Mouse (Mus musculus) cerebellum, postnatal 36 days (tissue): ENCODE measurements around the gene Col8a2.

Experiments
- DNase-seq, 2 experiments: peaks; one replicate each; pipeline ENCODE4 v3.0.0; 2021 to 2022; ENCODE audit warnings: mixed read lengths in 2 of 2

The Col8a2 gene

GRCm38 (mm10) chr4:126286492-126286891 is at the start of gene Col8a2:
Col8a2 (plus strand) TSS chr4:126286793.
- DNase-seq, result no peak

GRCm38 (mm10) chr4:126237721-126238242 is 48.8 kb upstream of the Col8a2 start:
- DNase-seq, result peak in 1 of 2 experiments; percentile 9

GRCm38 (mm10) chr4:126239862-126240475 is 46.6 kb upstream of the Col8a2 start:
- peak in 1 of 2 experiments; percentile 7 for DNase-seq

GRCm38 (mm10) chr4:126241956-126242355 is 44.6 kb upstream of the Col8a2 start:
- no peak for DNase-seq

- peak in 1 of 2 experiments; percentile 58 for DNase-seq
These were observed 44.1 kb upstream of the Col8a2 start for GRCm38 (mm10) chr4:126242510-126242909.

GRCm38 (mm10) chr4:126246202-126246889 is 40.2 kb upstream of the Col8a2 start:
- DNase-seq, result no peak

- no peak for DNase-seq
These were observed 38.2 kb upstream of the Col8a2 start for GRCm38 (mm10) chr4:126248261-126248868.

GRCm38 (mm10) chr4:126250659-126251058 is 35.9 kb upstream of the Col8a2 start:
- DNase-seq, result no peak

- no peak for DNase-seq
These were observed 34.8 kb upstream of the Col8a2 start for GRCm38 (mm10) chr4:126251655-126252254.

- DNase-seq, result no peak
These were observed 34.0 kb upstream of the Col8a2 start for GRCm38 (mm10) chr4:126252411-126253237.

GRCm38 (mm10) chr4:126253637-126254272 is 32.8 kb upstream of the Col8a2 start:
- no peak for DNase-seq

GRCm38 (mm10) chr4:126254315-126255112 is 32.1 kb upstream of the Col8a2 start:
- peak; percentile 67 to 68 for DNase-seq

- DNase-seq, result peak in 1 of 2 experiments; percentile 44
These were observed 31.2 kb upstream of the Col8a2 start for GRCm38 (mm10) chr4:126255113-126256001.

- DNase-seq, result peak; percentile 92 to 93
These were observed 30.3 kb upstream of the Col8a2 start, which contains the start of gene Map7d1 for GRCm38 (mm10) chr4:126256131-126256791. Map7d1 (minus strand) TSS chr4:126256343.

- DNase-seq, result peak; percentile 65 to 69
These were observed 29.4 kb upstream of the Col8a2 start for GRCm38 (mm10) chr4:126256967-126257881.

- DNase-seq, result no peak
These were observed 27.5 kb upstream of the Col8a2 start for GRCm38 (mm10) chr4:126259063-126259462.

GRCm38 (mm10) chr4:126259523-126260160 is 27.0 kb upstream of the Col8a2 start:
- no peak for DNase-seq
